Mouse (Mus musculus): ENCODE results near the gene Gm49394. TPM values are rescaled to one million over a fixed set of nuclear protein-coding genes. Genes with fewer than 3 reads are reported as not detected.

Gm49394 gene
- polyA plus RNA-seq (2015; fragmentation: Nextera tagmentation; extraction: Ambion mirVana), result not detected in 2 replicates

DNA sequence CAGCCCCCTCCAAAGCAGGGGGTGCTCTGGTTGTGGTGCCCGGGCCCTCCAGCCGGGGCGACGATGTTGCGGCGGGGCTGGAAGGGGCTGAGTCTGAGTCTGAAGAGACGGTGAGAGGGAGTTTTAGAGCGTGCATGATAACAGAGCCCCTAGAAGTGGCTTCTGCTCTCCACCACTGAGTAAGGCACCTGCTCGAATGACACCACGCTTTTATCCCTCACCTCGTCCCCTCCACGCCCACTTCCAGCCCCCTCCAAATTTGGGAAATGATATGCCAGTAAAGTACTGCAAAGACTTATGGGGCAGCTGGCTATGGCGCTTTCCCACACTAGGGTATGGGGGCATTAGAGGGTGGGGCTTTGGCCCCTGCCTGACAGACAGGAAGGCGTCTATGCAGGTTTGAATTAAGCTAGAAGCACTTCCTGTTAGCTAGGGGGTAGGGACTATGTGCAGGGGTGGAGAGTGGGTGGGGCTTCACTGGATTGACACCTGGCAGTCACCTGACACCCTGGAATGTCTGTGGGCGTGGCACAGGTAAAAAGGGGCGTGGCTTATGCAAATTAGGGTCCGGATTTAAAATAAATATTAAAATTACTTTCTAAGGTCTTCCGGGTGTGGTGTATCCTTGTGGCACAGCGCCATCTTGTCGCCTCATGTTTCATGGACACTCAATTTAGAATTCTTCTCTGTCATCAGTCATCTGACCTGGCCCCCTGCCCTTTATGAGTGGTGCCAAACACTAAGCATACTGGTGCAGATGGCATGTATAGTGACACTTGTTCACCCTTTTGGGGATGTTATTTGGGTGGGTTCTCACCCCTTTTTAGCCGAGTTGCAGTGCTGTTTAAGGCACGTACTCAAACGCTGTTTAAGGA is at the start of gene Gm49394:
TSS of gene Gm49394 (minus strand) at position 192 of the 875 bp plus-strand sequence.
- Histone ChIP-seq H3K27me3 (ENCODE audit: control insufficient read depth, insufficient read depth, low read depth, low read length) (peaks cover 21% of the 10 kb centered on the region), H3K9me3 (replicated peaks; ENCODE audit: control insufficient read depth, low read length, poor library complexity, severe bottlenecking) (no peaks in the 10 kb centered on the region; the same call in 1 of the 2 replicates), H3K4me1 (ENCODE audit: control insufficient read depth, insufficient read depth, low read length) (0 out of 2 replicates have a peak, but pooled peaks cover 2% of the 10 kb centered on the region), H3K27ac (ENCODE audit: low read length) (no peak within 1 kb of the TSS), H3K4me2 (ENCODE audit: low read length) (no peak within 1 kb of the TSS), H3K9ac (ENCODE audit: low read depth, low read length) (no peak within 1 kb of the TSS), H3K4me3 (ENCODE audit: low read depth, low read length) (no peak within 1 kb of the TSS), H3K36me3 (ENCODE audit: control insufficient read depth, insufficient read depth, low read length) (no peaks in the 10 kb centered on the region)
- ATAC-seq, result no peak
- WGBS, result 87% methylated on average over 23 of the region's 23 CpGs

DNA sequence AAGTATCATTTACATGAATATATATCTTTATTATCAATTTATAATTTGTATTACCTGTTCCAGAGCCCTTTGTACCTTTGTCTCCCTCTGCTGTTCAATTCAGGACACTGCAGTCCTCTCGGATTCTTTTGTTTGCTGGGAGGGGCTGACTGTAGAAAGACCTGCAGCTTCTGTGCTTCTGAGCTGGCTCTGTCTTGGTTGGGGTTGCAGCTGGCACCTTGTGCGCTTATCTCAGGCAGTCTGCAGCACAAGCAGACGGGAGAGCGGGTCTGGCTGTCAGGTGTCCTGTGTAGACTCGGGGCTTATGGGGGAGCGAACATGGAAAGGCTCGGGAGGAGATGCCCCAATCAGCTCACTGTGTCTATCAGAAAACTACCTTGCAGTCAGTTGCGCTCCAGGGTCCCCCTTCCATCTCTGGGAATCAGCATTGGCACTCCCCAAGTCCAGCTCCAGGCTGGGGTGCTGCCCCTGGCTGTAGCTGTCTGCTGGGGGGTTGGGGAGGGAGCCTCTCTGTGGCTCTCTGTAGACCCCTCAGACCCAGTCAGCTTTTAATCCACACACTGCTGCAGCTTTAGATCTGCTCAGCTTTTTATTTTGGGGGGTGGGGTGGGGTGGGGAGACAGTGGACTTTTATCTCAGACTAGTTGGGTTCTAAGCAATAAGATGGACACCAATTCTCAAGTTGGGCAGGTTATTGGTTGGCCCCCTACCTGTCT is 45.2 kb upstream of the Gm49394 start:
- Histone ChIP-seq H3K4me3 (ENCODE audit: low read depth, low read length) (peak overlapping the region; percentile 32), H3K4me1 (ENCODE audit: control insufficient read depth, insufficient read depth, low read length) (no peaks in the 10 kb centered on the region; the same call in 1 of the 2 replicates), H3K27me3 (ENCODE audit: control insufficient read depth, insufficient read depth, low read depth, low read length) (no peaks in the 10 kb centered on the region), H3K36me3 (ENCODE audit: control insufficient read depth, insufficient read depth, low read length) (no peaks in the 10 kb centered on the region), H3K27ac (ENCODE audit: low read length) (peak overlapping the region; percentile 55; the same call in 1 of the 2 replicates), H3K9me3 (replicated peaks; ENCODE audit: control insufficient read depth, low read length, poor library complexity, severe bottlenecking) (no peaks in the 10 kb centered on the region), H3K9ac (ENCODE audit: low read depth, low read length) (peak overlapping the region; percentile 74), H3K4me2 (ENCODE audit: low read length) (peak overlapping the region; percentile 65)
- ATAC-seq, result no peak
- 12% methylated on average over 8 of the region's 8 CpGs for WGBS

DNA sequence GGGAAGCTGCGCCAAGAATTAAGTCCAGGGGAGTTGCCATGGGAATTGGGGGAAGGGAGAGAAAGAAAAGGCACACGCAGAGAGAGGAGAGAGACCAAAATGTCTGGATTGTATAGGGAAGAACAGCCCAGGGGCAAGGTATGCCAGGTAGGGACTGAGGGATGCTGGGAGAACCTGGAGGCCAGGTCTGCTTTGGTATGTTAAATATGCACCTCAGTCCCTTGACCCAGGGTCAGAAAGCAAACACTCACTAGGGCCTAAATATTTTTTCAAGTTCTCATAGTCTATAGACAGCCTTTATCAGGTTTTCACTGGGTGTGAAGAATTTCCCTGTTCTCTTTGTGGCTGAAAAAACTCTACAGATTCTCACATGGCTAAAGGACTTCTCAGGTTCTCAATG is 37.1 kb upstream of the Gm49394 start:
- H3K9me3 ChIP-seq (replicated peaks; ENCODE audit: control insufficient read depth, low read length, poor library complexity, severe bottlenecking), result no peaks in the 10 kb centered on the region
- no peak overlapping the region for H3K9ac ChIP-seq (ENCODE audit: low read depth, low read length)
- no peaks in the 10 kb centered on the region for H3K4me1 ChIP-seq (ENCODE audit: control insufficient read depth, insufficient read depth, low read length)
- ATAC-seq, result no peak
- WGBS, result 77% methylated on average over 2 of the region's 2 CpGs
- H3K27me3 ChIP-seq (ENCODE audit: control insufficient read depth, insufficient read depth, low read depth, low read length), result no peaks in the 10 kb centered on the region
- H3K4me2 ChIP-seq (ENCODE audit: low read length), result no peak overlapping the region
- no peak overlapping the region for H3K4me3 ChIP-seq (ENCODE audit: low read depth, low read length)
- no peak overlapping the region for H3K27ac ChIP-seq (ENCODE audit: low read length)
- no peaks in the 10 kb centered on the region for H3K36me3 ChIP-seq (ENCODE audit: control insufficient read depth, insufficient read depth, low read length)

DNA sequence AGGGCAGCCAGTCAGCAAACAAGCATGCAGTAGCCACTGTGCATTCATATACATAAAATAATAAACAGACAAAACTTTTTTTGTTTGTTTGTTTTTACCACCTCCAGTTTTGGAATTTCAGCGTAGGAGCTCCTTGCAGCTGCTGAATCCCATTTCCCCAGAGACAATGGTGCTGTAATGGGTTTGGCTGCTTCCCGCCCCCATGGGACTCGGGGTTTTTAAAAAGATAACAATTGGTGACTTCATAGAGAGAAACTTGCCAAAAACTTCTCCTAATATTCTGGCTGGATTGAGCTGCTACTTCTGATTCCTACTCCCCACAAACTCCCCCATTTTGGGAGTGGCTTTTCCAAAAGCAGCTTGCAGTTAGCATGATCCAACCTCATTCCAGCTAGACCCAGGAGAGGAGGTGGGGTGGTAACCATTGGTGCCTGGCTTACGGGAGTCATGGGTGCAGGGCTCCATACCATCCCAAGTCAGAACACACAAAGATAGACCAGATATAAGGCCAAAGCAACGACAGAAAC is 29.7 kb upstream of the Gm49394 start:
- ATAC-seq, result no peak
- H3K27me3 ChIP-seq (ENCODE audit: control insufficient read depth, insufficient read depth, low read depth, low read length), result no peaks in the 10 kb centered on the region
- no peak overlapping the region for H3K4me3 ChIP-seq (ENCODE audit: low read depth, low read length)
- H3K36me3 ChIP-seq (ENCODE audit: control insufficient read depth, insufficient read depth, low read length), result no peaks in the 10 kb centered on the region
- no peaks in the 10 kb centered on the region for H3K4me1 ChIP-seq (ENCODE audit: control insufficient read depth, insufficient read depth, low read length)
- 64% methylated on average over 5 of the region's 5 CpGs for WGBS
- H3K9me3 ChIP-seq (replicated peaks; ENCODE audit: control insufficient read depth, low read length, poor library complexity, severe bottlenecking), result no peaks in the 10 kb centered on the region
- no peak overlapping the region for H3K27ac ChIP-seq (ENCODE audit: low read length)
- no peak overlapping the region for H3K4me2 ChIP-seq (ENCODE audit: low read length)
- H3K9ac ChIP-seq (ENCODE audit: low read depth, low read length), result no peak overlapping the region

- Histone ChIP-seq H3K9ac (ENCODE audit: low read depth, low read length) (no peak overlapping the region), H3K27me3 (ENCODE audit: control insufficient read depth, insufficient read depth, low read depth, low read length) (no peaks in the 10 kb centered on the region), H3K4me2 (ENCODE audit: low read length) (no peak overlapping the region), H3K4me3 (ENCODE audit: low read depth, low read length) (no peak overlapping the region), H3K36me3 (ENCODE audit: control insufficient read depth, insufficient read depth, low read length) (no peaks in the 10 kb centered on the region), H3K27ac (ENCODE audit: low read length) (no peak overlapping the region), H3K4me1 (ENCODE audit: control insufficient read depth, insufficient read depth, low read length) (no peaks in the 10 kb centered on the region), H3K9me3 (replicated peaks; ENCODE audit: control insufficient read depth, low read length, poor library complexity, severe bottlenecking) (no peaks in the 10 kb centered on the region)
- WGBS, result 83% methylated on average over 3 of the region's 3 CpGs
- no peak for ATAC-seq
These were observed 8.9 kb upstream of the Gm49394 start for GRCm38 (mm10) chr7:142678611-142679010.

- Histone ChIP-seq H3K4me3 (ENCODE audit: low read depth, low read length) (no peak overlapping the region), H3K4me1 (ENCODE audit: control insufficient read depth, insufficient read depth, low read length) (0 out of 2 replicates have a peak, but pooled peaks cover 2% of the 10 kb centered on the region), H3K9ac (ENCODE audit: low read depth, low read length) (no peak overlapping the region), H3K27ac (ENCODE audit: low read length) (no peak overlapping the region), H3K4me2 (ENCODE audit: low read length) (no peak overlapping the region), H3K27me3 (ENCODE audit: control insufficient read depth, insufficient read depth, low read depth, low read length) (no peaks in the 10 kb centered on the region), H3K9me3 (replicated peaks; ENCODE audit: control insufficient read depth, low read length, poor library complexity, severe bottlenecking) (no peaks in the 10 kb centered on the region), H3K36me3 (ENCODE audit: control insufficient read depth, insufficient read depth, low read length) (no peaks in the 10 kb centered on the region)
- no peak for ATAC-seq
- WGBS, result 8% methylated on average over 3 of the region's 3 CpGs
These were observed 5.9 kb upstream of the Gm49394 start for GRCm38 (mm10) chr7:142675644-142676043.

DNA sequence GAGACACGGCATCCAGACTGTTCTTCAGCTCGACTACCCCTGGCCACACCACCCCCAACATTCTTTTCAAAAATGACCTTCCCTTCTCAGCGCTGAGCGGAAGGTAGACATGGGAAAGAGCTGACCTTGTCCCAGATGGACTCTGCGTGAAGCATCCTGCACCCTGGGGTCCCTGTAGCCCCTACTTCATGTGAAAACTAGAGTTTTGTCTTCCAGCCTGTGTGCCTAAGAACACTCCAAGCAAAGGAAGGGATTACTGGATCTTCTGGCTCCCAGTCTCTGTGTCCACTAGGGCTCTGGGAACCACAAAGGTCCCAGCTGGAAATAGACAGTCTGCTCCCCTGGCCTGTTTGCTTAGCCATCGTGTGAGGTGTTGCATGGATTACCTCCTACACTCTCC is 5.4 kb upstream of the Gm49394 start:
- WGBS, result 67% methylated on average over 6 of the region's 6 CpGs
- H3K36me3 ChIP-seq (ENCODE audit: control insufficient read depth, insufficient read depth, low read length), result no peaks in the 10 kb centered on the region
- H3K27ac ChIP-seq (ENCODE audit: low read length), result no peak overlapping the region
- H3K4me3 ChIP-seq (ENCODE audit: low read depth, low read length), result no peak overlapping the region
- H3K27me3 ChIP-seq (ENCODE audit: control insufficient read depth, insufficient read depth, low read depth, low read length), result no peaks in the 10 kb centered on the region
- H3K9me3 ChIP-seq (replicated peaks; ENCODE audit: control insufficient read depth, low read length, poor library complexity, severe bottlenecking), result no peaks in the 10 kb centered on the region
- 0 out of 2 replicates have a peak, but pooled peaks cover 2% of the 10 kb centered on the region for H3K4me1 ChIP-seq (ENCODE audit: control insufficient read depth, insufficient read depth, low read length)
- no peak for ATAC-seq
- no peak overlapping the region for H3K4me2 ChIP-seq (ENCODE audit: low read length)
- no peak overlapping the region for H3K9ac ChIP-seq (ENCODE audit: low read depth, low read length)

DNA sequence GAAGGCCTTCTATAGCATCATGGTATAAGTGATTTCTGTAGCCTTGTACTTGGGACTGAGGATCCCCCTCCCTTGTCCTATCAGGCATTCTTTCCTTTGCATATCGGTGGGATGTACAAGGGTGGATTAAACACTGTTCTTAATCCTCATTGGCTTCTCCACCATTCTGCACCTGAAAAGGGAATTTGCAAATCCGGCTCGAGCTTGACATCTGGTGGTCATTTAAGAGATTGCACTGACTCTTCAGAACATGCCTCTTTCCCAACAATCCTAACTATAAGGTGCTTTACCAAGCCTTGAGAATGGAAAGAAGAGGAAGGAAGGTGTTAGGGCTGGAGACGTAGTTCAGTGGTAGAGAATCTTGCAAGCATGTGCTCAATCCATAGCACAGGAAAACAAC is 2.4 kb upstream of the Gm49394 start:
- Histone ChIP-seq H3K27ac (ENCODE audit: low read length) (no peak overlapping the region), H3K4me2 (ENCODE audit: low read length) (no peak overlapping the region), H3K4me1 (ENCODE audit: control insufficient read depth, insufficient read depth, low read length) (0 out of 2 replicates have a peak, but pooled peaks cover 2% of the 10 kb centered on the region), H3K27me3 (ENCODE audit: control insufficient read depth, insufficient read depth, low read depth, low read length) (peaks cover 3% of the 10 kb centered on the region; the same call in 1 of the 2 replicates), H3K4me3 (ENCODE audit: low read depth, low read length) (no peak overlapping the region), H3K36me3 (ENCODE audit: control insufficient read depth, insufficient read depth, low read length) (no peaks in the 10 kb centered on the region), H3K9me3 (replicated peaks; ENCODE audit: control insufficient read depth, low read length, poor library complexity, severe bottlenecking) (no peaks in the 10 kb centered on the region; the same call in 1 of the 2 replicates), H3K9ac (ENCODE audit: low read depth, low read length) (no peak overlapping the region)
- WGBS, result 8% methylated on average over 4 of the region's 4 CpGs
- ATAC-seq, result no peak

All from midbrain, embryonic 16.5 days (tissue).